Mouse (Mus musculus): ENCODE results near the gene Il10.

Il10 gene

DNA sequence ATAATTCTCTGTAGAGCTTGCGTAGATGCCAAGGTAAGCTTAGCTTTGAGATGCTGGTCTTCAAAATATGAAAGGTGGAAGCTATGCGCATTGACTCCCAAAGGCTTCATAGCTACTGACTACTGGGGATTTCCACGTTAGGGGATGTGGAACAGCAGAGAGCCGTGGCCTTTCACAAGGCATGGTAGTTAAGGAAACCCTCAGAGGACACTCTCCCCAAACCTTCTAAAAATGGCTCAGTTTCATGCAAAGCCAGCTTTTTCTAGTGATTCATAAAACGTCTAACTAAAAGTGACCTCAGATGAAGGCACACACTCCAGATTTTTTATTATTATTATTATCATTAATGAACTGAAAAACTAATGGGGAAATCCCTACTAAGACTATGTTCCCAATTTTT lies 30.4 kb downstream of the Il10 start:
- no peak for DNase-seq

GRCm38 (mm10) chr1:131050617-131051016 lies 31.0 kb downstream of the Il10 start:
- no peak for DNase-seq

DNA sequence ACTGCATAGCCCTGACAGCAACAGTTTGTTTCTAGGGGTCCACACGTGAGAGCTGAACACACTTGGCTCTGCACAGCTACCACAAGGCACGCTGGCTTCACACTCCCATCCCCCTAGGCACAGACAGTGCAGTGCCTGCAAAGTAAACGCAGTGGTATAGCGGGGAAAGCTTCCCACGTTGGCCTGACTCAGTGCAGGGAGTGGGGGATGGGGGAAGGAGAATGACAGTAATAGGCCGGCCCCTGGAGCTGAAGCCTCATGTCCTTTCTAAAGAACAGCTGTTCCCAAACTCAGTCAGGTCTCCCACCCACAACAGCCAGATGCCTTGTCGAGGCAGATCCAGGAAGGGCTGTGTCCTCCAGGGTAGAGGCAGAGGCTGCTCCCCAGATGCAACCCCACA lies 31.4 kb downstream of the Il10 start:
- DNase-seq: no peak

GRCm38 (mm10) chr1:131053239-131053638 lies 33.6 kb downstream of the Il10 start:
- peak; percentile 24 for DNase-seq

- no peak for DNase-seq
Measured at GRCm38 (mm10) chr1:131053656-131054055, 34.0 kb downstream of the Il10 start.

- DNase-seq: no peak
Measured at GRCm38 (mm10) chr1:131054251-131054650, 34.6 kb downstream of the Il10 start.

- no peak for DNase-seq
Measured at GRCm38 (mm10) chr1:131058431-131058830, 38.8 kb downstream of the Il10 start.

DNA sequence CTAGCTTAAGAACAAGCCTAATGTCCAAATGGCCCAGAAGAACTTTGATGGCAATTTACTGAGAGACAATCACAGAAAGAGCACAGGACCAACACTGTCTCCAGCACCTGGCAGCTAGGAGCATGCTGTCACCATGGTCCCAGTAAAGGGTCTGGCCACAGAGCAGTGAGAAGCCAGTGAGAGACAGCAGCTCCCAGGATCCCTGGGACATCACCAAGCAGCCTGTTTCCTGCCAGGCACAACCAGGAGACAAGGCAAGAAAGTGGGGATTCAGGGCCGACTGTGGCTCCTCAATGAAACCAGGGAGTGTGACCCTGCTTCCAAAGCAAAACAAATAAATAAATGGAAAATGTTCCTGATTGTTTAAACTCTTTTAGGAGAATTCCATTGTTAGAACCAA lies 39.8 kb downstream of the Il10 start:
- no peak for DNase-seq

DNA sequence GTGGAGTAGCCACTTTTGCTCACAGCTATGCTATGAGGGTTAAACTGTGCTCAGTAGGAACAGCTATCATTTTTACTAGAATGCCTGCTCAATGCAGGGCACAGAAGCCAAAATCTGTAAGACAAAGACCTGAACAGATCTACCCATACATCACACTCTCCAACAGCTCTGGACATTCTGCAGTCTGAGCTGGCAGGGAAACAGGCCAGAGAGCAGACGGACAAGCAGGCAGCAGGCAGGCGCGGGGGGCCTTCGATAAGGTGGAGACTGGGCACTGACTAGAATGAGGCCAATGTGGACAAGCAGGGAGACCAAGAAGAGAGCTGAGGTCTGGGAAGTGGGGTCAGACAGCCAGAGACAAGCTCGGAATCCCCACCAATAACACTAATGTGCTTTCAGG lies 40.2 kb downstream of the Il10 start:
- no peak for DNase-seq

DNA sequence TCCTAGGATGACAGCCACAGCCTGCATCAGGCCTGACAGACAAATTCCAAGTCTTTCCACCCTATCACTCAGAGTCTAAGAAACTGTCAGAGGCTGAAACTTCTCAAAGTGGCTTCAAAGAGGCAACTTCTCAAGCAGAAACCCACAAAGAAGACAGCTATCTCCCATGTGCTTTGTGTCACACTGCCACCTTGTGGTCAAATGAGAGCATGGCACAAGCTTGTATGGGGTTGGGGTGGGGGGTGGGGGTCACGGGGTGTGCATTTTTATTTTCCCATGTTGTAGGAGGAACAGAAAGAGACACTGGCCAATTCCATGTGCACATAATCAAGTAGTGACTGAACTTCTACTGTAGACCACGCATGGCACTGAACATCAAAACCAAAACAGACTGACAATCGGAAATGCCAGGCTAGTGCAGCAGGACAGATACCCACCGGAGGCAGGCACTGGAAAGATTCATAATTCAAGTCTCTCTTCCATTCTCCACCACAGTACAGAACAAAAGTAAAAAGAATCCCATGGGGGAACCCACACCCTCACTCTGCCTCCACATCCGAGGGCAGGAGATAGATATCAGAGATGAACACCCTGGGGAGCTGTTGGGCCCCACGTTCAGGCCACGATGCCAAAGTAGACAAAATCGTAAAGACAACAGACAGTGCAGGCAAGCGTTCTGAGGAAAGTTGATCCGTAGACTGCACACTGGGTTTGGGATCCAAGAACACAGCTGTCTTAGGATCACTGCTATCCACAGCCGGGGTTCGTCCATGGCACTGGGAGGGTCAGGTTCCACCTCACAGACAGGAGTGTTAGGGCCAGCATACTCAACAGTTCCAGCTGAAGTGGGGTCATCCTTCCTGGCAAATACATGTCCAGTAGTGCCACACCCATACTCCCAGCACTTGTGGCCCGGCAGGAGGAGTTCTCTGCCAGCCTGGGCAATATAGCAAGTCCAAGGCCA lies 40.9 kb downstream of the Il10 start:
- peak; percentile 20 for DNase-seq

GRCm38 (mm10) chr1:131061740-131062254 lies 42.2 kb downstream of the Il10 start:
- no peak for DNase-seq

DNA sequence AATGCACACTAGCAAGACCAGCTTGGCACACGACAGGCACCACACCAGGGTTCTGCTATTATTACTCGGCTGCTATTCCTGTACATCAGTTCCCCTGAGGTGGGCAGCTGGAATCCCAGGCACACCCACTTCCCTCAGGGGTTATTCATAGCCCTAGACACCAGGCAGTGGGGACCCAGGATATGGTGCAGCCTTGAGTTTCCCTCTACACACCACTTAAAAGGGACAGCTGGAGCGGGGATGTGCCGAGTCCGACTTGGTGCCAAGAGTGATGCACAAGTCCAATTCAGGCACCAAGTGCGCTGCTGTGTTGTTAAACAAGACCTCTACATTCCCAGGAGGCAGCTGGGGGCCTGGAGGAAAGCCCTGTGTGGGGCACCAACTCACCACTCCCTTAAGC lies 43.2 kb downstream of the Il10 start:
- no peak for DNase-seq

- DNase-seq: no peak
Measured at GRCm38 (mm10) chr1:131064202-131064601, 44.6 kb downstream of the Il10 start.

- no peak for DNase-seq
Measured at GRCm38 (mm10) chr1:131068011-131068727, 48.5 kb downstream of the Il10 start.

- no peak for DNase-seq
Measured at GRCm38 (mm10) chr1:131069010-131069409, 49.4 kb downstream of the Il10 start.

DNA sequence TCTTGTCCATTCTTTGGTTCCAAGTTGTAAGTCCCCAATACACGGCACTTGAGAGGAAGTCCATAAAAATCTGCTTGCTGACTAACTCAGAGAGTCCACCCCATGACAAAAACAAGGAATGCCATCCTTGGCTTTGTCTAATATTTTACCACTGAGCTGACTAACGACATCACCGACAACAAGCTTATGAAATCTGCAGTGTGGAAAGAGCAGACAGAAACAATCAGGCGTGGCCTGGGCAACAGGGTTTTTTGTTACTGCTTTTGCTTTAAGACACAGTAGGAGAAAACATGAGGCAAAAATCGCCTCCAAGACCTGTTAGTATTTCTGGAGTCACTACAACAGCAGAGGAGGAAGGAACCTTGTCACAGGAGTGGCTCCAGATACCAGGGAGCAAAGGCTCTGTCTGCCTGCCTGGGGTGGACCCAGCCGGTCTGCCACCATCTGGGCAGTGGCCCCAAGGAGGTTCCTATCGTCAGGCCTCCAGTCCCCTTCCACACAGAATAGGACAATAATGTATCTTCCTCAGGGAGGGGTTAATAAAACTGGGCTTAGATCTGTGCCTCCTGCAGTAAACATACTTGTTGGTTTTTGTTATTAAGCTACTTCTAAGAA lies 52.8 kb downstream of the Il10 start:
- DNase-seq: no peak

DNA sequence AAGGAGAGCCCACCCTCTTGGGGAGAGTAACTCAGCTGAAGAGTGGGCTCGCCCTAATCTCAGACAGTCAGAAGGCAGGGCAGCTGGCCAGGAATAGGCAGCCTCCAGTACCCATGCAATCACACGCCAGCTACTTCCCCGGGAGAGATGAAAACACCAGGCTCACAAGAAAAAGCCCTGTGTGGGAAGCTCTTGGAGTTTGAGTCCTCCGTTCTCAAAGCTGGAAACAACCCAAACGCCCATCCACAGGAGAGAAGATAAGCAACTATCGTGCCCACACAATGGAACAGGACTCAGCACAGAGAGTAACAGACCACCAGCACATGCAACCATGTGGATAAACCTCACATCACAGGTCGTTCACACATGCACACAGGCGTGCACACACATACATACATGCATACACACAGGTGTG lies 54.9 kb downstream of the Il10 start:
- no peak for DNase-seq
